Mouse (Mus musculus): Measurements from ENCODE around the gene Gpr137. TPM values are rescaled to one million over a fixed set of nuclear protein-coding genes. Genes with fewer than 3 reads are reported as not detected.

The Gpr137 gene
- polyA plus RNA-seq, 1 experiment from 2014 or later, result 29.5 TPM

GRCm38 (mm10) chr19:6921647-6922567 lies 20.4 kb downstream of the Gpr137 start, which contains the start of gene Esrra:
TSS of gene Esrra (minus strand) at chr19:6921813.
- H3K27ac ChIP-seq (replicated peaks), result peak within 1 kb of the TSS; percentile 95
- no peaks in the 10 kb centered on the region; the same call in 1 of the 2 replicates for H3K9me3 ChIP-seq (replicated peaks)
- DNase-seq (ENCODE audit: low spot score), result peak; percentile 100
- peaks cover 49% of the 10 kb centered on the region for H3K27me3 ChIP-seq (ENCODE audit: low read depth, poor library complexity, severe bottlenecking)
- peak within 1 kb of the TSS; percentile 76 for H3K4me3 ChIP-seq
- H3K36me3 ChIP-seq, result no peaks in the 10 kb centered on the region
- under 1% methylated on average over 63 of the region's 66 CpGs for WGBS
- H3K4me1 ChIP-seq, result peaks cover 55% of the 10 kb centered on the region

- Histone ChIP-seq H3K27ac (replicated peaks) (peak overlapping the region; percentile 95), H3K27me3 (ENCODE audit: low read depth, poor library complexity, severe bottlenecking) (peaks cover 40% of the 10 kb centered on the region), H3K36me3 (no peaks in the 10 kb centered on the region), H3K9me3 (replicated peaks) (no peaks in the 10 kb centered on the region; the same call in 1 of the 2 replicates), H3K4me3 (peak overlapping the region; percentile 76), H3K4me1 (peaks cover 46% of the 10 kb centered on the region)
- DNase-seq (ENCODE audit: low spot score), result no peak
- 2% methylated on average over 41 of the region's 48 CpGs for WGBS
These were observed 21.3 kb downstream of the Gpr137 start for GRCm38 (mm10) chr19:6920741-6921636.

- peak; percentile 53 for DNase-seq (ENCODE audit: low spot score)
- 48% methylated on average over 8 of the region's 8 CpGs for WGBS
- Histone ChIP-seq H3K27me3 (ENCODE audit: low read depth, poor library complexity, severe bottlenecking) (peaks cover 31% of the 10 kb centered on the region), H3K27ac (replicated peaks) (peak overlapping the region; percentile 95), H3K4me1 (peaks cover 37% of the 10 kb centered on the region), H3K4me3 (peak overlapping the region; percentile 76), H3K36me3 (no peaks in the 10 kb centered on the region), H3K9me3 (replicated peaks) (no peaks in the 10 kb centered on the region)
These were observed 22.2 kb downstream of the Gpr137 start for GRCm38 (mm10) chr19:6919876-6920740.

GRCm38 (mm10) chr19:6919431-6919830 lies 22.8 kb downstream of the Gpr137 start:
- H3K27me3 ChIP-seq (ENCODE audit: low read depth, poor library complexity, severe bottlenecking), result peaks cover 24% of the 10 kb centered on the region
- no peak overlapping the region for H3K4me3 ChIP-seq
- DNase-seq (ENCODE audit: low spot score), result no peak
- no peak overlapping the region for H3K27ac ChIP-seq (replicated peaks)
- no peaks in the 10 kb centered on the region for H3K9me3 ChIP-seq (replicated peaks)
- H3K4me1 ChIP-seq, result peaks cover 30% of the 10 kb centered on the region
- no peaks in the 10 kb centered on the region for H3K36me3 ChIP-seq

GRCm38 (mm10) chr19:6918321-6918720 lies 24.0 kb downstream of the Gpr137 start:
- no peaks in the 10 kb centered on the region for H3K9me3 ChIP-seq (replicated peaks)
- H3K4me1 ChIP-seq, result peaks cover 30% of the 10 kb centered on the region
- 93% methylated on average over 4 of the region's 4 CpGs for WGBS
- peaks cover 10% of the 10 kb centered on the region for H3K36me3 ChIP-seq
- no peak overlapping the region for H3K27ac ChIP-seq (replicated peaks)
- H3K4me3 ChIP-seq, result no peak overlapping the region
- peaks cover 13% of the 10 kb centered on the region for H3K27me3 ChIP-seq (ENCODE audit: low read depth, poor library complexity, severe bottlenecking)
- DNase-seq (ENCODE audit: low spot score), result no peak

GRCm38 (mm10) chr19:6916496-6916895 lies 25.8 kb downstream of the Gpr137 start:
- WGBS, result 82% methylated on average over 4 of the region's 4 CpGs
- H3K27ac ChIP-seq (replicated peaks), result no peak overlapping the region
- H3K4me3 ChIP-seq, result no peak overlapping the region
- H3K4me1 ChIP-seq, result peaks cover 23% of the 10 kb centered on the region
- no peaks in the 10 kb centered on the region for H3K9me3 ChIP-seq (replicated peaks)
- DNase-seq (ENCODE audit: low spot score), result no peak
- H3K36me3 ChIP-seq, result peaks cover 28% of the 10 kb centered on the region
- no peaks in the 10 kb centered on the region for H3K27me3 ChIP-seq (ENCODE audit: low read depth, poor library complexity, severe bottlenecking)

- Histone ChIP-seq H3K4me1 (peaks cover 22% of the 10 kb centered on the region), H3K9me3 (replicated peaks) (no peaks in the 10 kb centered on the region), H3K36me3 (peaks cover 34% of the 10 kb centered on the region), H3K27ac (replicated peaks) (no peak overlapping the region), H3K27me3 (ENCODE audit: low read depth, poor library complexity, severe bottlenecking) (no peaks in the 10 kb centered on the region), H3K4me3 (no peak overlapping the region)
- no peak for DNase-seq (ENCODE audit: low spot score)
- WGBS, result 84% methylated on average over 4 of the region's 4 CpGs
These were observed 27.0 kb downstream of the Gpr137 start for GRCm38 (mm10) chr19:6915276-6915675.

- Histone ChIP-seq H3K4me3 (no peak overlapping the region), H3K27me3 (ENCODE audit: low read depth, poor library complexity, severe bottlenecking) (no peaks in the 10 kb centered on the region), H3K9me3 (replicated peaks) (no peaks in the 10 kb centered on the region), H3K27ac (replicated peaks) (no peak overlapping the region), H3K36me3 (peaks cover 34% of the 10 kb centered on the region), H3K4me1 (peaks cover 15% of the 10 kb centered on the region)
- WGBS, result 93% methylated on average over 9 of the region's 9 CpGs
- no peak for DNase-seq (ENCODE audit: low spot score)
These were observed 27.7 kb downstream of the Gpr137 start for GRCm38 (mm10) chr19:6914540-6914939.

GRCm38 (mm10) chr19:6913991-6914390 lies 28.3 kb downstream of the Gpr137 start:
- no peaks in the 10 kb centered on the region for H3K27me3 ChIP-seq (ENCODE audit: low read depth, poor library complexity, severe bottlenecking)
- H3K4me1 ChIP-seq, result peaks cover 19% of the 10 kb centered on the region
- H3K36me3 ChIP-seq, result peaks cover 34% of the 10 kb centered on the region
- no peak overlapping the region for H3K27ac ChIP-seq (replicated peaks)
- no peak for DNase-seq (ENCODE audit: low spot score)
- WGBS, result 85% methylated on average over 11 of the region's 11 CpGs
- no peak overlapping the region for H3K4me3 ChIP-seq
- no peaks in the 10 kb centered on the region for H3K9me3 ChIP-seq (replicated peaks)

GRCm38 (mm10) chr19:6913036-6913435 lies 29.2 kb downstream of the Gpr137 start:
- Histone ChIP-seq H3K4me1 (peaks cover 28% of the 10 kb centered on the region), H3K27ac (replicated peaks) (no peak overlapping the region), H3K36me3 (peaks cover 34% of the 10 kb centered on the region), H3K9me3 (replicated peaks) (no peaks in the 10 kb centered on the region), H3K27me3 (ENCODE audit: low read depth, poor library complexity, severe bottlenecking) (no peaks in the 10 kb centered on the region), H3K4me3 (no peak overlapping the region)
- no peak for DNase-seq (ENCODE audit: low spot score)
- 92% methylated on average over 6 of the region's 6 CpGs for WGBS

- Histone ChIP-seq H3K27me3 (ENCODE audit: low read depth, poor library complexity, severe bottlenecking) (no peaks in the 10 kb centered on the region), H3K9me3 (replicated peaks) (no peaks in the 10 kb centered on the region), H3K36me3 (peaks cover 35% of the 10 kb centered on the region), H3K4me1 (peaks cover 34% of the 10 kb centered on the region), H3K4me3 (peak overlapping the region; percentile 2; the same call in 1 of the 2 replicates), H3K27ac (replicated peaks) (no peak overlapping the region)
- 93% methylated on average over 15 of the region's 15 CpGs for WGBS
- DNase-seq (ENCODE audit: low spot score), result no peak
These were observed 29.9 kb downstream of the Gpr137 start for GRCm38 (mm10) chr19:6912205-6912970.

Measured in midbrain, embryonic 10.5 days (tissue).